Comparison of ENCODE assay signal across 18 mouse cellular contexts in genomic region chr10:77406486-77406885, GRCm38 (mm10). TPM values are rescaled to one million over a fixed set of nuclear protein-coding genes. Genes with fewer than 3 reads are reported as not detected.
A peak's percentile ranks its signal among the peaks of the same experiment; 100 is the strongest.
DNase-seq lines count a peak whose midpoint lies in the region; ATAC-seq and TF ChIP-seq lines count a peak whose summit lies in the region.
"Had no signal": no experiment of that assay in that cellular context is flagged by ENCODE, and none has a peak within 500 bp of the region (broad histone marks: within the 10 kb centered on the region; RNA-seq: fewer than 3 reads in every experiment).

No protein-coding gene starts in this region.

- no peaks in the 10 kb centered on the region for H3K36me3 ChIP-seq in lung, postnatal 0 days (ENCODE audit: insufficient read depth, low read length)
- H3K36me3 ChIP-seq: hindbrain, embryonic 10.5 days; limb, embryonic 15.5 days; midbrain, embryonic 13.5 days had no signal

- intact Hi-C loops in heart, postnatal 14 days (cut with DNase I): no loop called here

- TF ChIP-seq CTCF in lung, postnatal 0 days (IDR thresholded peaks at IDR 0.05): no peak
- no peak for TF ChIP-seq CTCF in lung, adult 2 months (IDR thresholded peaks at IDR 0.05; ENCODE audit: insufficient read depth, low read length)
- no peak for TF ChIP-seq CTCF in Patski (IDR thresholded peaks at IDR 0.05)
- TF ChIP-seq CTCF in olfactory bulb, adult 2 months (IDR thresholded peaks at IDR 0.05; ENCODE audit: insufficient read depth, low read depth, low read length): no peak

- no peaks in the 10 kb centered on the region for H3K9me3 ChIP-seq in lung, postnatal 0 days (ENCODE audit: low read length)
- H3K9me3 ChIP-seq: hindbrain, embryonic 10.5 days; limb, embryonic 15.5 days; midbrain, embryonic 13.5 days had no signal

- POLR2A ChIA-PET in Patski (lab: Charles Lee): no interaction called here

- 65% methylated on average over 6 of the region's 6 CpGs for WGBS in lung, postnatal 0 days
- WGBS in lung, adult 2 months: 63% methylated on average over 6 of the region's 6 CpGs
- WGBS in olfactory bulb, adult 2 months: 31% methylated on average over 6 of the region's 6 CpGs

- peak; percentile 38 for ATAC-seq in lung, postnatal 0 days
- peak; percentile 60 for ATAC-seq in Patski
- ATAC-seq in inflammation-experienced regulatory T-cells, adult 6 months: no peak
- ATAC-seq: forebrain, embryonic 16.5 days; intestine, postnatal 0 days; midbrain, embryonic 13.5 days had no signal

- CTCF ChIA-PET in Patski (lab: Charles Lee): interaction anchor here (1.0 to 2.6 kb wide), 3 partner anchors 11 to 53 kb away, joined by 3 to 12 read pairs (median 3); no protein-coding TSS in a partner anchor

- peak; percentile 95 for DNase-seq in heart, adult 11 months
- no peak for DNase-seq in heart, postnatal 14 days
- peak; percentile 76 for DNase-seq in lung, postnatal 0 days (ENCODE audit: low spot score)
- no peak for DNase-seq in lung, adult 2 months
- DNase-seq in Patski (ENCODE audit: low read depth, low spot score): no peak
- no peak for DNase-seq in spleen, adult 12 weeks (ENCODE audit: low spot score)
- DNase-seq: cerebellum, adult 9-10 months; embryo, embryonic 11 days; spleen, adult 18-20 months; thymus, postnatal 36 days had no signal

- H3K4me2 ChIP-seq in lung, postnatal 0 days (replicated peaks; ENCODE audit: low read depth, low read length): no peak overlapping the region
- H3K4me2 ChIP-seq: limb, embryonic 15.5 days; midbrain, embryonic 13.5 days had no signal

- no peak overlapping the region for H3K9ac ChIP-seq in lung, postnatal 0 days (replicated peaks; ENCODE audit: low read depth)
- H3K9ac ChIP-seq: limb, embryonic 15.5 days; midbrain, embryonic 13.5 days had no signal

- no peaks in the 10 kb centered on the region for H3K27me3 ChIP-seq in lung, postnatal 0 days (replicated peaks; ENCODE audit: insufficient read depth, low read length)
- no peaks in the 10 kb centered on the region for H3K27me3 ChIP-seq in Patski
- H3K27me3 ChIP-seq: limb, embryonic 15.5 days; midbrain, embryonic 13.5 days had no signal

- in situ Hi-C loops in Patski (cut with MboI; ENCODE audit: low pct_unique_long_range_greater_than_20kb): no loop called here

- no peak overlapping the region for H3K4me3 ChIP-seq in lung, postnatal 0 days (ENCODE audit: low read depth, low read length)
- no peak overlapping the region for H3K4me3 ChIP-seq in lung, adult 2 months (replicated peaks; ENCODE audit: extremely low read depth, low read depth, low read length)
- no peak overlapping the region for H3K4me3 ChIP-seq in olfactory bulb, adult 2 months (ENCODE audit: insufficient read depth, low read depth, low read length)
- H3K4me3 ChIP-seq: hindbrain, embryonic 10.5 days; limb, embryonic 15.5 days; midbrain, embryonic 13.5 days had no signal

- TF ChIP-seq POLR2A in lung, adult 2 months (IDR thresholded peaks at IDR 0.05; ENCODE audit: borderline replicate concordance, extremely low read depth, low read depth, low read length): no peak
- TF ChIP-seq POLR2A in olfactory bulb, adult 2 months (IDR thresholded peaks at IDR 0.05; ENCODE audit: insufficient read depth, low read depth, low read length): no peak

- H3K27ac ChIP-seq in lung, postnatal 0 days (ENCODE audit: low read length): no peak overlapping the region
- H3K27ac ChIP-seq in olfactory bulb, adult 2 months (ENCODE audit: insufficient read depth, low read depth, low read length): peak overlapping the region; percentile 51; the same call in 1 of the 2 replicates
- H3K27ac ChIP-seq: hindbrain, embryonic 10.5 days; limb, embryonic 15.5 days; midbrain, embryonic 13.5 days; stomach, postnatal 0 days had no signal

- TF ChIP-seq EP300 in lung, postnatal 0 days (IDR thresholded peaks at IDR 0.05): no peak

- H3K4me1 ChIP-seq in lung, postnatal 0 days (ENCODE audit: insufficient read depth, low read depth, low read length): no peaks in the 10 kb centered on the region
- peaks cover 3% of the 10 kb centered on the region; the same call in 1 of the 2 replicates for H3K4me1 ChIP-seq in lung, adult 2 months (ENCODE audit: control insufficient read depth, insufficient read depth, low read length)
- H3K4me1 ChIP-seq in olfactory bulb, adult 2 months (ENCODE audit: control insufficient read depth, insufficient read depth, low read length): peaks cover 14% of the 10 kb centered on the region
- H3K4me1 ChIP-seq: hindbrain, embryonic 10.5 days; limb, embryonic 15.5 days; midbrain, embryonic 13.5 days had no signal

RNA-seq across cellular contexts. Expression of gene Adarb1, which starts 11.6 kb away (rescaled TPM):
- total RNA-seq in heart, postnatal 14 days (2021): 10 to 100 TPM; 22.9 to 25.9 TPM
- polyA plus RNA-seq in lung, postnatal 0 days (2015; fragmentation: Nextera tagmentation; extraction: Ambion mirVana): 25.3 and 30.1 TPM in 2 replicates
- polyA plus RNA-seq in lung, adult 2 months (2012; rRNA removed): 29.9 and 35.0 TPM in 2 replicates
- 12.4 TPM for polyA plus RNA-seq in Patski (2021)
- 127 TPM in 1 of 2 replicates, not detected in the other for polyA plus RNA-seq in olfactory bulb, adult 2 months (2012; ENCODE audit: insufficient read depth, insufficient read length, low replicate concordance, missing spikeins)
- under 1 TPM; 0.55 to 0.74 (median 0.63) TPM for polyA plus RNA-seq in inflammation-experienced regulatory T-cells, adult 6 months (2017; shearing (Covaris generic))

Comparison
In these comparisons a context has a peak if more than half of its experiments do, and no peak if none do; other contexts are left out.
1. DNase-seq: peak in heart, adult 11 months (single experiment) and lung, postnatal 0 days (single experiment); none in heart, postnatal 14 days (0 of 2), lung, adult 2 months (single experiment), Patski (single experiment) and spleen, adult 12 weeks (single experiment).